Mouse (Mus musculus): ENCODE results near the gene Rab8b.
A peak's percentile ranks its signal among the peaks of the same experiment; 100 is the strongest.

The Rab8b gene

DNA sequence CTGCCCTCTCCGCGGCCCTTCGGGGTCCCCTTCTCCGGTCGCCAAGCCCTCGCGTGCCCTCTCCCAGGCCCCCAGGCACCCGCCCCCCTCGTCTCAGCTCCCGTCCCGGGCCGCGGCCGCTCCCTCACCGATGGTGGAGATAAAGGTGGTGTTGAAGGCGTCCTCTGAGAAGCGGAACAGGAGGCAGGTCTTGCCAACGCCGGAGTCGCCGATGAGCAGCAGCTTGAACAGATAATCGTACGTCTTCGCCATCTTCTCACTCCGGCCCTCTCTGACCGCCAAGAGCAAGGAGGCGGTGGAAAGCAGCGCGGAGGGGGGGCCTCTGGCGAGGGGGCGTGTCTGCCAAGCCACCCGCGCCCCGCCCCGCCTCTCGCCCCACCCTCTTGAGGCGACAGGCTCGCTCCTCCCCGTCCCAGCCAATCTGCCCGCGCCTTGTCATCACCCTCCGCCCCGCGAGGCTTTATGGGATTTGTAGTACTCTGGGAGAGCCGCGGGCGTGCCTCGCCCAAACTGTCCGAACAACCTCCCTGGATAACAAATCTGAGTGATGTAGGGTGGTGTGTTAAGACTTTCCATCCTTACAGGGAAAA, at the start of gene Rab8b:
TSS of gene Rab8b (minus strand) at position 306 of the 590 bp plus-strand sequence.
- DNase-seq (ENCODE audit: low read depth): peak; percentile 94

GRCm38 (mm10) chr9:66967492-66967891, 48.0 kb upstream of the Rab8b start:
- DNase-seq (ENCODE audit: low read depth): no peak

DNA sequence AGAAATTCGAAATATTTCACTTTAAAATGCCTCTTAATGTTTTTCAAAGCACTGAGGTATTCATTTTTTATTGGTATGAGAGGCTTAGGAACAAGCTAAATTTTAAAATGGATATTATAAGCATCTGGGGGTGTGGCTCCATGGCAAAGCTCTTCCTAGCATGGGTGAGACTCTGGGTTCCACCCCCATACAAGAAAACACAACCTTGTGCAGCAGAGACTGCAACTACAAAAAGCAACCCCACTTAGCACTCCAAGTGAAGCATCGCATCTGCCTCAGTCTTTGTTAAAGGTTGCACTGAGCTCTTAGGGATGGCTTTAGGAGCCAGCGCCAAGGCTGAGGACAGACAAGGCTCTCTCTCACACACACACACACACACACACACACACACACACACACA, 42.0 kb upstream of the Rab8b start:
- no peak for DNase-seq (ENCODE audit: low read depth)

DNA sequence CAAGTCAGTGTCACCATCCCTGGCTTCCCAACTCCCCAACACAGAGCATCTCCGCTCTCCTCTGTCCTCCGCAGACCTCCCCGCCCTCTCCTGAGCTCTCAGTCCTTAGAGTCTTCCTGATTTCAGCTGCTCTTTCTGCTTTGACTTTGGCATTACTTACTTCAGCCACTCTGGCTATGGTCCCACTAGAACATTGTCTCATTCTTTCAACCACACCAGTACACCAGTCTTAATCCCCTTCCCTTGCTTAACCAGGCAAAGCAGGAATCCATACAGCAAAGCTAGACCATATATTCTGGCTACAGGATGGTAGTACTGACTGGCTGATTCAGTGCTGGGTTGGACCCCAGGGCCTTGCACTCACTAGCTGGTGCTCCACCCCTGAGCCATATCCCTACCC, 38.0 kb upstream of the Rab8b start:
- DNase-seq (ENCODE audit: low read depth): no peak

DNA sequence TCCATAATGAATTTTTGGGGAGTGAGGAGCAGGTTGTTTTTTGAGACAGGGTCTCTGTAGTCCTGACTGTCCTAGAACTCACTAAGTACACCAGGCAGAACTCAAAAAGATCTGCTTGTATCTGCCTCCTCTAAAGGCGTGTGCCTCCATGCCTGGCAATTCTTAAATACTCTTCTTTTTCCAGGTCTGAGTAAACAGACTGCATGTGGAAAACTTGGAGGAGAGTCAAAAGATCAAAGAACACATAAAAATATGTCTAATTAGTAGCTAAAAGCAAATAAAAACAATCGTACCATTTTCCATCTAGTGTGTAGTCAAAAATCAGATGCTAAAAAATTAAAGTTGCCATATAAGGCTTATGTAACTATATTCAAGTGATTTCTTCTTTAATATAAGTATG, 33.4 kb upstream of the Rab8b start:
- no peak for DNase-seq (ENCODE audit: low read depth)

DNA sequence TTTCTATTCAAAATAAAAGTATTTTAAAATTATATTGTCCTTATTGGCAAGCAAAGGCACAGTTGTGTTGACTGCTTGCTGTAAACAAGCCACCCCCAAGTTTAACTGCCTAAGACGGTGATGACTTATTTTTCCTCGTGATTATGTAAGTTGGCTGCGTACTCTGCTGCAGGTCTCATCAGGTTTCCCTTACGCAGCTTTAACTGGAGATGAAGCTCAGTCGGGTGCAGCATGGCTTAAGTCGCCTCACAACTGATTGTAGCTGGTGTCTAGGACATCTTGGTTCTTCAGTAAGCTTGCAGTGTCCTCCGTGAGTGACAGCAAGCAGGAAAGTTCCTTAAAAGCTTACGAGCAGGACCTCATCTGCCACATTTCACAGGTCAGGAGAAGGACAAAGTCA, 32.8 kb upstream of the Rab8b start:
- DNase-seq (ENCODE audit: low read depth): no peak

GRCm38 (mm10) chr9:66948536-66948935, 29.0 kb upstream of the Rab8b start:
- no peak for DNase-seq (ENCODE audit: low read depth)

DNA sequence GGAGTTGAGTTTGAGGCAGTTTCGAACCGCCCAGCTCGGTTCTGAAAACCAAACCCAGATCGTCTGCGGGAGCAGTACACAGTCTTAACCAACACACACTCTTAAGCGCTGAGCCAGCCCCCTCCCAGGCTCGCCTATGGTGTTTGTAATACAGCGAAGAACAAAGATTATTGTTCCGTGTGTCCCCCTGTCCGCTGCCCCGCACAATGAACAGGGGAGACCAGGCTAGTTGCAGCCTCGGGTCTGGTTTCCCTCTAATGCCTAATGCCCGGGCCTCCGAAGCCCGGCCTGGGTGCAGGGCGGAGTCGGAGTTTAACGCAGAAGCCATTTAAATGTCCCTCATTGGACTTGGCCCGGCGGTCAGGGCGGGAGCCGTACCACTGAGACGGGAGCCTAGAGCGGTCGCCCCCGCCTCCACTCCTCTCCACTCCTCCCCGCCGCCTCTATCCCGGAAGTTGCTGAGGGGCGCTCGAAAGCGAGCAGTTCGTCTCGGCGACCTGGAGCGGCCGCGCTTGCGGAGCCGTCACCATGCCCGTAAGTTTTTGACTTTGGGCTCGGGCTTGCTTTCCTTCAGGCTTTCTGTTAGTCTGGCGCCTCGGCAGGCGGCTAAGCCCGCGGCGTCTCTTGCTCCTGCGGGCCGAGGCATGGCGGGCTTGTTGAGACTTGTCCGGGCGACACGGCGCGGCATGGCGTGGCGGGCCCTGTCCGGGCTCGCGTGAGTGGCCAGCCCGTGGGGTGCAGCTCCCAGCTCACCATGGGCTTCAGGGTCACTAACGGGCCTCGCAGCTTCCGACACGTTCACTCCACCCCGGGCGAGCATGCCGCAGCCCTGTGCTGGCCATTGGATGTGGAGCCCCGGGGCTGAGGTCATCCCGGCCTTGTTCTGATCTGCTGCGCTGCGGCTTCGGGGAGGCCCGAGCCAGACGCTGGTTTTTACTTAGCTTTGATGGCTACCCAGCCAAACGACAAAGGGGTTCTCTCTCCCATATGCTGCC, 26.5 kb upstream of the Rab8b start, which contains the start of gene Rps27l:
TSS of gene Rps27l (plus strand) at position 440 of the 995 bp plus-strand sequence.
- peak; percentile 88 for DNase-seq (ENCODE audit: low read depth)

- DNase-seq (ENCODE audit: low read depth): no peak
Measured at GRCm38 (mm10) chr9:66945161-66945560, 25.7 kb upstream of the Rab8b start.

GRCm38 (mm10) chr9:66938836-66939235, 19.3 kb upstream of the Rab8b start:
- no peak for DNase-seq (ENCODE audit: low read depth)

GRCm38 (mm10) chr9:66937507-66937906, 18.0 kb upstream of the Rab8b start:
- DNase-seq (ENCODE audit: low read depth): no peak

DNA sequence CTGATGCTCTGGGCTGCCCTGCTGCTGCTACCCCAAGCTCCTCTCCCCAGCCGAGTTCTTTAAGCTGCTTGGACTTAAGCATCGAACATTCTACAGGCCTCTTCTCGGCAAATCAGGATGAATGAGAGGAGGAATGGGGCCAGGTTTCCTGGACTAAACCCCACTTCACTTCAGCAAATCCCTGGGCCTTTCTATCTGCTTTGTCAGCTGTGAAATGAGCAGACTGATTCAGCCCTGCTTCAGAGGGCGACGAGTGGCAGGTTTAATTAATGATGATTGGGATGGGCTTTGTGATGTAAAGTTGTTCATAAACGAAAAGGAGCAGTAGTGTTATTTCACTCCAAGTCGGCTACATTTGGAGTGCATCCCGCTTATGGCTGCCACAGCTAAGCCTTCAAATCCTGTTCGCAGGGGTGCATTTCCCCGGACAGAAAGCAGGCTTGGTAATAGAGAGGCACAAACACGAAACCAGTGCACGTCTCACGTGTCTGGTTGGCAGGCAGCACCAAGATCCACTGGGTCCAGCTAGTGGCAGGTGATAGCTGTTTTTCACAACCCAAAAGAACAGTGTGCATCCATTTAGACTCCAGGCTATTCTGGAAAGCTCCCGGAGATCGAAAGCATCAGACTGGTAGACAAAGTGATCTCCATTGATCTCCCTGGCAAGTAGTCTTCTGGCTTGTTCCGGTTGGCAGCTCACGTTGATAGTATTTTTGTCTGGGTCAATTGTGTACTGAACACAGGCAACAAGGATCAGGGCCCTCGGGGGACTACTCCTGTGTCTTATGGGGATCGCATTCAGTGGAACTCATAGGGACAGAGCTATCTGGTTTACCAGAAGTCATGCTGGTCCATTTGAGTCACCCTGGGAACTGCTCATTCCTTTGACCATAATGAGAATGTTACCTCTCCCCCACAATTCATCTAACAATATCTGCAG, 14.7 kb upstream of the Rab8b start:
- DNase-seq (ENCODE audit: low read depth): no peak

- DNase-seq (ENCODE audit: low read depth): no peak
Measured at GRCm38 (mm10) chr9:66930351-66930750, 10.9 kb upstream of the Rab8b start.

DNA sequence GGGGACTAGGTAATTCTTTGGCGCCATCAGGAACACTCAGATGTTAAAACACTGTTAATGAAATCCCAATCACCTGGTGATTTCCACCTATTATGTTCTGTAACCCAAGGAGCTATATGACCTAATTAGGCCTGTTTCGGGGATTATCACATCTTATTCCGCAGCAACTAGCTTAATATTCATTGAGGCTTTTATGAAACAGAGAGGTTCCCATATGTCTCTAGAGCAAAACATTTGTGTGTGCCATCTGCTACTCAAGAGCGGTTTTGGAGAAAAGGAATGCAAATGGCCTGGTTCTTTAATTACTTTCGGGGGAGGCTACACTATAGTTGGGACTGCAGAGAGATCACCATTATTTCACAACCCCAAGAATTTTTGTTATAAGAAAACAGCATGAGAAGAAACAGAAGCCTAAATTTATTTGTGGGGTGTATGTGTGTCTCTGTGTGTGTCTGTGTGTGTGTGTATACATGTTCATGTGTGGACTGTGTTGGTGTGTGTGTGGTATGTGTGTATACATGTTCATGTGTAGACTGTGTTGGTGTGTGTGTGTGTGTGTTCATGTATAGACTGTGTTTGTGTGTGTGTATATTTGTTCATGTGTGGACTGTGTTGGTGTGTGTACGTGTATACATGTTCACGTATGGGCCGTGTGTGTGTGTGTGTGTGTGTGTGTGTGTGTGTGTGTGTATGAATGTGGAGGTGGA, 8.4 kb upstream of the Rab8b start:
- no peak for DNase-seq (ENCODE audit: low read depth)

DNA sequence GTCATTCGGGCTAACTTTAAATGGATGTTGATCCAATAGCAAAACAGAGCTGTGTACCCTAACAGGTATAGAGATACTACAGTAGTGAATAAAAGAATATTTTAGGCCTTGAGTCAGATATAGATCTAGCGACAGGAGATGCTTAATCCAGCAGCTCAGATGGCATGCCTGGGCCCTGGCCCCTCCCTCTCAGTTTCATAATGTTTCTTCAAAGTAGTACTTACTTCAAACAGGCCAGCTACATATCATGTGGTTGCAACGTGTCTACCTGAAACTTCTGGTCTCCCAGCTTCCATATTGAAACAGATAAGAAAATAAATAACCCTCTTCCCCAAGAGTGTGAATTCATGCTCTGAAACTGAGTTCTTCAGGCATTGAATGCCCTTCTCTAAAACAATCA, 6.4 kb upstream of the Rab8b start:
- no peak for DNase-seq (ENCODE audit: low read depth)

DNA sequence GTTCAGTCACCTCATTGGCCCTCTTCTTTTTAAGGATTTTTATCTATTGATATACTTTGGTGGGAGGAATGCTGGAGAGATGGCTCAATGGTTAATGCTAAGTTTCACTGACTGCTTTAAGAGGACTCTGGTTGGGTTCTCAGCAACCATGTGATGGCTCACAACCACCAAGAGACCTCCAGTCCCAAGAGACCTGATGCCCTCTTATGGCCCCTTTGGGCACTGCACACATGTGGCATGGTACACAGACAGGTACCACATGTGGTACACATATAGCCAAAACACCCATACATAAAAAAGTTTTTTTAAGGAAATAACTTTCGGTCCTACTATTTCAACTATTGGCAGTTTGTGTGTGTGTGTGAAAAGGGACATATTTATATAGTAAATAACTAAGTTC, 2.6 kb upstream of the Rab8b start:
- no peak for DNase-seq (ENCODE audit: low read depth)

DNA sequence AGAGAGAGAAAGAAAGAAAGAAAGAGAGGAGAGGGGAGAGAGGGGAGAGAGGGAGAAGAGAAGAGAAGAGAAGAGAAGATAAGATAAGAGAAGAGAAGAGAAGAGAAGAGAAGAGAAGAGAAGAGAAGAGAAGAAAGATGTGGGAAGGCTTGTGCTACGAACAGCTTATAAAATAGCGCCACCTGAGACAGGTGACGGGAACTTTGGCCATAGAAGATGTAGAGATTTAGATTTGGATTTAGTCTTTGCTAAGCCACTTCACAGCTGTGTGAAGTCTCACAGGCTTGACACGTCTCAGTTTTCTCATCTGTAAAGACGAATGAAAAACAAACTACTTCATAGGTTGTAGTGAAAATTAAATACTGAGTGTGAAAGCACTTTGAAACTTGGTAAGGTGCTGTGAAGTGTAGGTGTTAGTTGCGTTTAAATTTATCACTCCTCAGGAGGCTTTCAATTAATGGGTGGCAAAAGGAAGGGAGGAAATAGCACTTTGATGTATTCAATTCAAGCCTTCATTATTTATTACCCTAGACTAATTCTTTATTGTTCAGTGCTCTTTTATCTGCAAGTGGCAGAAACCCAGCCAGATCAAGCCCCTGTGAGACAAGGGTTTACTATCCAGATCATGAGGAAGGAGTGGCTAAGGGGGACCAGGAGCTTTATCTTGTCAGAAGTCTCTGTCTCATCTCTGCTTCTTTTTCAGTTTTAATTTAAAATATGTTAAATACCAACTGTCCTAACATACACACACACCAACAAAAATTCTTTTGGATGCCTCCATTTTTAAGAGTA, 1.2 kb upstream of the Rab8b start:
- no peak for DNase-seq (ENCODE audit: low read depth)

- DNase-seq (ENCODE audit: low read depth): no peak
Measured at GRCm38 (mm10) chr9:66919981-66920380, 494 bp upstream of the Rab8b start.

GRCm38 (mm10) chr9:66918672-66919330, 686 bp downstream of the Rab8b start:
- DNase-seq (ENCODE audit: low read depth): no peak

DNA sequence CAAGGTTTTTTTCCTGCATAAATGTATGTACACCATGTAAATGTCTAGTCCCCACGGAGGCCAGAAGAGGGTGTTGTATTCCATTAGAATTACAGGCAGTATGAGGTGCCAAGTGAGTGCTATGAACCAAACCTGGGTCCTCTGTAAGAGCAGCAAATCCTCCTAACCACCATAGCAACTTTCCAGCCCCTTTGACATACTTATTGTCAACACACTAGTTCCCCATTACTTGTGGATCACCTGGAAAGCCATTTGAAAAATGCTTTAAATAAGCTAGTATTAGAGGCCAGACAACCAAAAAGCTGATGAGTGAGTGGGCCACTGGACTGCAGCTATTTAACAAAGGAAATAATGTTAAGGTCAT, 1.6 kb downstream of the Rab8b start:
- DNase-seq (ENCODE audit: low read depth): no peak
